Mouse (Mus musculus): Measurements from ENCODE around the gene Sycp2l. TPM values are rescaled to one million over a fixed set of nuclear protein-coding genes. Genes with fewer than 3 reads are reported as not detected.

Sycp2l gene
- total RNA-seq, 1 experiment: 2.0 TPM

DNA sequence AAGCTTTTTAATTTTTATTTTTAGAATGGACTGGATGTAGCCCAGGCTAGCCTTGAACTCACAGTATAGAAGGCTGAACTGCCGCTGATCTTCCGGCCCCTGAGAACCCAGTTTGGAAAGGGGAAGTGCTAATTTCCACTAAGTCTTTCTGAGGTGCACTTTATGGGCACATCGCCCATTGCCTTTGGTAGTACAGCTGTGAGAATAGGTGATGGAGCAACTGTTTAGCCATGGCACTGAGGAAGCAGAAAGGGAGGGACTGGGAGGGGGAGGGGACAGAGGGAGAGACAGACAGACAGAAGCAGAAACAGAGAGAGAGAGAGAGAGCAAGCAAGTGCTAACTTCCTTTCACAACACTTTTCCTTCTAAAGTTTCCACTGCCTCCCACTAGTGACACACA is 29.6 kb upstream of the Sycp2l start:
- Histone ChIP-seq H3K9ac (ENCODE audit: insufficient read depth, low read depth, low read length, poor library complexity, severe bottlenecking) (0 out of 2 replicates have a peak overlapping the region, but pooled peaks have one; percentile 29), H3K4me1 (ENCODE audit: control insufficient read depth in 2 of 2, insufficient read depth in 2 of 2, low read length in 2 of 2, poor library complexity in 1 of 2) (peaks cover 0 to 4% of the 10 kb centered on the region in 2 experiments; a peak in 2 of 4 replicates), H3K36me3 (ENCODE audit: control insufficient read depth, insufficient read depth, low read length, poor library complexity, severe bottlenecking) (no peaks in the 10 kb centered on the region), H3K4me3 (ENCODE audit: insufficient read depth in 1 of 2, low read depth in 1 of 2, low read length in 2 of 2, poor library complexity in 1 of 2, severe bottlenecking in 1 of 2) (no peak overlapping the region), H3K9me3 (ENCODE audit: control insufficient read depth, insufficient read depth, low read depth, low read length) (no peaks in the 10 kb centered on the region), H3K27ac (ENCODE audit: insufficient read depth, low read depth, low read length, poor library complexity, severe bottlenecking) (no peak overlapping the region)
- TF ChIP-seq ZC3H11A (IDR thresholded peaks at IDR 0.05; ENCODE audit: borderline replicate concordance, low read depth, low read length) (no peak), MAFK (IDR thresholded peaks at IDR 0.05; ENCODE audit: insufficient read depth, low read depth, low read length) (no peak), ZNF384 (IDR thresholded peaks at IDR 0.05; ENCODE audit: low read depth, low read length) (no peak), CHD2 (IDR thresholded peaks at IDR 0.05; ENCODE audit: low read depth, low read length) (no peak)
- in situ Hi-C loops (cut with MboI; ENCODE audit: low sequenced_read_pairs in 2 of 2, unreplicated experiment in 2 of 2): loop anchor here in 1 of 2 experiments (25.0 kb wide), 1 partner anchor 153 kb away; the partner anchor contains the start of gene Smim13
- no peak for DNase-seq (ENCODE audit: low read depth, low spot score)

DNA sequence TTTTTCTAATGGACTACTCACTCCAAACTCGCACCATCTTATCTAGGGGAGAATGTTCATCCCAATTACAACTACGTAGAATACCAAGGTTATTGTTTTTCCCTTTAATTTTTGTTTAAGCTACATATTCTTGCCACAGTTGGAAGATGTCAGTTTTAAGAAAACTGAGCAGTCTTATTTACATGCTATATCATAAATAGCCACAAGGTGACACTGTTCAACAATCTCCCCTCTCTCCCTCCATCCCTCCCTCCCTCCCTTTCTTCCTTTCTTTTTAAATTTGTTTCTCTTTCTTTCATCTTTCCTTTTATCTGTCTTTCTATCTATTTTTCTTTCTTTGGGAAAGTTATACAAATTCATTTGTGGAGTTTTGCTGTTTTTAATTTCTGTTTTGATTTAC is 29.0 kb upstream of the Sycp2l start:
- H3K9me3 ChIP-seq (ENCODE audit: control insufficient read depth, insufficient read depth, low read depth, low read length): no peaks in the 10 kb centered on the region
- H3K9ac ChIP-seq (ENCODE audit: insufficient read depth, low read depth, low read length, poor library complexity, severe bottlenecking): no peak overlapping the region
- no peak overlapping the region for H3K27ac ChIP-seq (ENCODE audit: insufficient read depth, low read depth, low read length, poor library complexity, severe bottlenecking)
- H3K4me3 ChIP-seq (ENCODE audit: insufficient read depth in 1 of 2, low read depth in 1 of 2, low read length in 2 of 2, poor library complexity in 1 of 2, severe bottlenecking in 1 of 2): no peak overlapping the region
- TF ChIP-seq ZC3H11A (IDR thresholded peaks at IDR 0.05; ENCODE audit: borderline replicate concordance, low read depth, low read length) (peak; percentile 79), HCFC1 (IDR thresholded peaks at IDR 0.05; ENCODE audit: borderline replicate concordance, insufficient read depth, low read length) (no peak), MAFK (IDR thresholded peaks at IDR 0.05; ENCODE audit: insufficient read depth, low read depth, low read length) (no peak), CHD2 (IDR thresholded peaks at IDR 0.05; ENCODE audit: low read depth, low read length) (no peak), ZNF384 (IDR thresholded peaks at IDR 0.05; ENCODE audit: low read depth, low read length) (no peak)
- no peak for DNase-seq (ENCODE audit: low read depth, low spot score)
- H3K36me3 ChIP-seq (ENCODE audit: control insufficient read depth, insufficient read depth, low read length, poor library complexity, severe bottlenecking): no peaks in the 10 kb centered on the region
- in situ Hi-C loops (cut with MboI; ENCODE audit: low sequenced_read_pairs in 2 of 2, unreplicated experiment in 2 of 2): loop anchor here (5.0 to 25.0 kb wide), 2 partner anchors 152 kb away; partner anchors contain the start of gene Smim13 (in 1 of the 2)
- peaks cover 0 to 4% of the 10 kb centered on the region in 2 experiments; a peak in 2 of 4 replicates for H3K4me1 ChIP-seq (ENCODE audit: control insufficient read depth in 2 of 2, insufficient read depth in 2 of 2, low read length in 2 of 2, poor library complexity in 1 of 2)

DNA sequence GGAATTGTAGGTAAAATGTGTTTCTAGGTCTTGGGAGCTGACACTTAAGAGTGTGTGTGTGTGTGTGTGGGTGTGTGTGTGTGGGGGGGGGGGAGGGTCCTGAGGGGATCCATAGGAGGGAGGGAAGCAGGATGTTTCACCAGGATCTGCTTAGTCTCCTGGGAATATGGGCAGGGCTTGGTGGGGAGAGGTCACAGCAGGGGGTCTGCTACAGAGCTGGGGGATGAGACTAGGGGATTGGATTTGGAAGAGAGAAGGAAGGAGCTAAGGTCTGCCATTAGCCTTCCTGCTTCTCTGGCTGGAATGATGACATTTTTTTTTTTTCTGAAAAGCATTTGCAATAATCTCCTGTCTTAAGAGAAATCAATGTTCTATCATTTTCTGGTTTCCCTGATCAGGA is 25.4 kb upstream of the Sycp2l start:
- peaks cover 0 to 7% of the 10 kb centered on the region in 2 experiments; a peak in 2 of 4 replicates for H3K4me1 ChIP-seq (ENCODE audit: control insufficient read depth in 2 of 2, insufficient read depth in 2 of 2, low read length in 2 of 2, poor library complexity in 1 of 2)
- H3K9me3 ChIP-seq (ENCODE audit: control insufficient read depth, insufficient read depth, low read depth, low read length): no peaks in the 10 kb centered on the region
- no peak for TF ChIP-seq CHD2 (IDR thresholded peaks at IDR 0.05; ENCODE audit: low read depth, low read length)
- TF ChIP-seq HCFC1 (IDR thresholded peaks at IDR 0.05; ENCODE audit: borderline replicate concordance, insufficient read depth, low read length): no peak
- TF ChIP-seq ZC3H11A (IDR thresholded peaks at IDR 0.05; ENCODE audit: borderline replicate concordance, low read depth, low read length): no peak
- no peak for TF ChIP-seq MAFK (IDR thresholded peaks at IDR 0.05; ENCODE audit: insufficient read depth, low read depth, low read length)
- no peak for TF ChIP-seq ZNF384 (IDR thresholded peaks at IDR 0.05; ENCODE audit: low read depth, low read length)
- no peak overlapping the region for H3K9ac ChIP-seq (ENCODE audit: insufficient read depth, low read depth, low read length, poor library complexity, severe bottlenecking)
- no peaks in the 10 kb centered on the region for H3K36me3 ChIP-seq (ENCODE audit: control insufficient read depth, insufficient read depth, low read length, poor library complexity, severe bottlenecking)
- in situ Hi-C loops (cut with MboI; ENCODE audit: low sequenced_read_pairs in 2 of 2, unreplicated experiment in 2 of 2): loop anchor here (5.0 to 25.0 kb wide), 2 partner anchors 149 kb away; partner anchors contain the start of gene Smim13 (in 1 of the 2)
- H3K27ac ChIP-seq (ENCODE audit: insufficient read depth, low read depth, low read length, poor library complexity, severe bottlenecking): no peak overlapping the region
- DNase-seq (ENCODE audit: low read depth, low spot score): no peak
- H3K4me3 ChIP-seq (ENCODE audit: insufficient read depth in 1 of 2, low read depth in 1 of 2, low read length in 2 of 2, poor library complexity in 1 of 2, severe bottlenecking in 1 of 2): no peak overlapping the region

DNA sequence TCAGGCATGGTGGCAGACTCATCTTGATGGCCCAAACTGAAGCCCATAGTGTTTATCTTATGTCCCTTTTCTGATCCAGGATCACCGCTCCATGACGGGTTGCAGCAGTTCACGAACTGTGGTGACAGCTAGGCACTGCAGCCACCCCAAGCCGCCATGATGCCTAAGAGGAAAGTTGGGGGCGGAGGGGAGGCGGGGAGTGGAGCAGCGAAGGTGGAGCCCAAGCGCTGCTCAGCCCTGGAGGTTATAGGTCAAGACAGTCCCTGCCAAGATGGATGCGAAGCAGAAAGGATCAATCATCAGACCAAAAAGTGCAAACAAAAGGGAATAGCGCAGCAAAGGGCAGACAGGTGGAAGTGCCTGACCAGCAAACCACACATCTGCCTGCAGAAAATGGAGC is 22.8 kb upstream of the Sycp2l start:
- in situ Hi-C loops (cut with MboI; ENCODE audit: low sequenced_read_pairs in 2 of 2, unreplicated experiment in 2 of 2): loop anchor here (10.0 to 25.0 kb wide), 2 partner anchors 146 to 246 kb away; partner anchors contain the start of gene Smim13 (in 1 of the 2)

More for the DNA sequence above, 22.8 kb upstream of the Sycp2l start:
- H3K4me1 ChIP-seq (ENCODE audit: control insufficient read depth in 2 of 2, insufficient read depth in 2 of 2, low read length in 2 of 2, poor library complexity in 1 of 2): peaks cover 0 to 7% of the 10 kb centered on the region in 2 experiments; a peak in 2 of 4 replicates
- DNase-seq (ENCODE audit: low read depth, low spot score): peak; percentile 55
- TF ChIP-seq MAFK (IDR thresholded peaks at IDR 0.05; ENCODE audit: insufficient read depth, low read depth, low read length) (no peak), CHD2 (IDR thresholded peaks at IDR 0.05; ENCODE audit: low read depth, low read length) (no peak), HCFC1 (IDR thresholded peaks at IDR 0.05; ENCODE audit: borderline replicate concordance, insufficient read depth, low read length) (no peak), ZC3H11A (IDR thresholded peaks at IDR 0.05; ENCODE audit: borderline replicate concordance, low read depth, low read length) (no peak)
- H3K36me3 ChIP-seq (ENCODE audit: control insufficient read depth, insufficient read depth, low read length, poor library complexity, severe bottlenecking): no peaks in the 10 kb centered on the region
- peak overlapping the region; percentile 30 to 51 for H3K4me3 ChIP-seq (ENCODE audit: insufficient read depth in 1 of 2, low read depth in 1 of 2, low read length in 2 of 2, poor library complexity in 1 of 2, severe bottlenecking in 1 of 2)
- no peak overlapping the region for H3K27ac ChIP-seq (ENCODE audit: insufficient read depth, low read depth, low read length, poor library complexity, severe bottlenecking)
- no peak overlapping the region for H3K9ac ChIP-seq (ENCODE audit: insufficient read depth, low read depth, low read length, poor library complexity, severe bottlenecking)
- no peaks in the 10 kb centered on the region for H3K9me3 ChIP-seq (ENCODE audit: control insufficient read depth, insufficient read depth, low read depth, low read length)

Measured in ES-E14 (cell line).